Mouse (Mus musculus): ENCODE results near the gene Spa17. TPM values are rescaled to one million over a fixed set of nuclear protein-coding genes. Genes with fewer than 3 reads are reported as not detected.
A peak's percentile ranks its signal among the peaks of the same experiment; 100 is the strongest.

Gene Spa17
- 1.3 and 1.5 TPM in 2 replicates for polyA plus RNA-seq (2015; fragmentation: Nextera tagmentation; extraction: Ambion mirVana)

DNA sequence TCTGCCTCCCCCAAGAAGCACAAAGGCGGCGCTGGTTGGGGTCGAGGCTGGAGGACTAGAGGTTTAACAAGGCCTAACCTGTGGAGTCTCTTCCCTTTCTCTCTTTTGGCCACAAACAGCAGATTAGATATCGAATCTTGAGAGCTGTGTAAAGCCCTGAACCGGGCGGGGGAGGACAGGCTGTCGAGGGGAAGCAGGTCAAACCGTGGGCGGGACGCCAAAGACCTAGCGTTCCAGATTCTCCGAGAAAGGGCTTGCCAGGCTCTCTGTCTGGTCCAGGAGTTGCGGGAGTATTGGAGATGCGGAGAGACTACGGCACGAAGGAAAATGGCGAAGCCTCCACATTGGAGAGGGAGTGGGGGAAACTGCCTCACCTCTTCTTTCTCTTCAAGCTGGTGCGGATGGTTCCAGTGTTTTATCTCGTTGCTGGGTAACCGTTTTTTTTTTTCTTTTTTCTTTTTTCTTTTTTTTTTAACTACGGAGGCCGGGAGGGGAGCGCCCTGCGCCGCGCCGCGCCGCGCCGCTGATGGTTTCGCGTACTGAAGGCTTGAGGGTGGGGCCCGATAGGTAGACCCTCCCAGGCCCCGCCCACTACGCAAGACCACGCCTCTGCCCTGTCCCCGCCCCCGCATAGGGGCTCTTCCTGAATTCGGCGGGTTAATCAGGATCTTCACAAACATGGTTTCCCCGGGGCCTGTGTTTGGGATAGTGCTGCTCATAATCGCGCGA, at the start of gene Spa17:
Gene Spa17, minus strand, starts transcription at position 541 of the 729 bp plus-strand sequence.
- ATAC-seq (ENCODE audit: insufficient read depth): peak; percentile 92
- under 1% methylated on average over 45 of the region's 45 CpGs for WGBS (ENCODE audit: insufficient replicate concordance)
- no peaks in the 10 kb centered on the region for H3K36me3 ChIP-seq (replicated peaks)
- H3K9me3 ChIP-seq (replicated peaks): no peaks in the 10 kb centered on the region
- peak within 1 kb of the TSS; percentile 74 for H3K4me3 ChIP-seq (replicated peaks)
- peak within 1 kb of the TSS; percentile 65 for H3K9ac ChIP-seq
- H3K27ac ChIP-seq (replicated peaks): peak within 1 kb of the TSS; percentile 74
- no peaks in the 10 kb centered on the region for H3K27me3 ChIP-seq
- peak within 1 kb of the TSS; percentile 92 for H3K4me2 ChIP-seq
- H3K4me1 ChIP-seq (replicated peaks): peaks cover 23% of the 10 kb centered on the region

DNA sequence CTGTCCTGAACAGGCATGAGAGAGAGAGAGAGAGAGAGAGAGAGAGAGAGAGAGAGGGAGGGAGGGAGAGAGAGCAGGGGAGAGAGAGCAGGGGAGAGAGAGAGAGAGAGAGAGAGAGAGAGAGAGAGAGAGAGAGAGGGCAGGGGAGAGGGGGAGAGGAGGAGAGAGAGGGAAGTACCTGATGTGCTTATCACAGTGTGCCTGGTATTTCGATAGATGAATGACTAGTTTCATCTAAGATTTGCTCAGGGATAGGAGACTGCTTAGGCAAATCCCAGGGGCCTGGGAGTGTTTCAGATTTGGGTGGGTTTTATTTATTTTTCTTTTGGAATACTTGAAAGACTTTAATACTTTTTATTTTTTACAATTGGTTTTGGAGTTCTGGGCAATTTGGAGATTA, 49.7 kb upstream of the Spa17 start:
- Histone ChIP-seq H3K4me2 (no peak overlapping the region), H3K4me3 (replicated peaks) (no peak overlapping the region), H3K27me3 (no peaks in the 10 kb centered on the region), H3K27ac (replicated peaks) (no peak overlapping the region), H3K9ac (no peak overlapping the region), H3K36me3 (replicated peaks) (no peaks in the 10 kb centered on the region), H3K4me1 (replicated peaks) (no peaks in the 10 kb centered on the region), H3K9me3 (replicated peaks) (no peaks in the 10 kb centered on the region)
- no peak for ATAC-seq (ENCODE audit: insufficient read depth)
- 44% methylated on average over 1 of the region's 1 CpGs for WGBS (ENCODE audit: insufficient replicate concordance)

DNA sequence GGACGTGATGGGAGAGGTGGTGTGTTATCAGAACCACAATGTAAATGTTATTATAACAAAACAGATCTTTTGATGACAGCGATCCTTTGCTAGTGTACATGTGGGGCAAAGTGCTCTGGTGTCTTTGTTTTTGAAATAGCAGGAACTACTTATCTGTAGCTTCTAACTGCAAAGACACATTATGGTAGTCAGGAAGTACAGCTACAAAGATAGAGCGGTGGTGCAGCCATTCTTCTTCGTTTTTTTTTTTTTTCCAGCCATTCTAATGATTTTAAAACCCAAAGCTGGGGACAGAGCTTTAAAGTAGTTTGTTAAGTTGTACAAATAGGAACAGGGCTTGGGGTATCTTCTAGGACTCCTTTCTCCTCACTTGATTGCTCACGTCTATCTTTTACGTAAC, 45.9 kb upstream of the Spa17 start:
- Histone ChIP-seq H3K36me3 (replicated peaks) (peaks cover 1% of the 10 kb centered on the region; the same call in 1 of the 2 replicates), H3K9ac (no peak overlapping the region), H3K4me2 (no peak overlapping the region), H3K4me1 (replicated peaks) (peaks cover 13% of the 10 kb centered on the region), H3K9me3 (replicated peaks) (no peaks in the 10 kb centered on the region), H3K27ac (replicated peaks) (no peak overlapping the region), H3K27me3 (no peaks in the 10 kb centered on the region), H3K4me3 (replicated peaks) (no peak overlapping the region)
- 49% methylated on average over 6 of the region's 6 CpGs for WGBS (ENCODE audit: insufficient replicate concordance)
- ATAC-seq (ENCODE audit: insufficient read depth): no peak

DNA sequence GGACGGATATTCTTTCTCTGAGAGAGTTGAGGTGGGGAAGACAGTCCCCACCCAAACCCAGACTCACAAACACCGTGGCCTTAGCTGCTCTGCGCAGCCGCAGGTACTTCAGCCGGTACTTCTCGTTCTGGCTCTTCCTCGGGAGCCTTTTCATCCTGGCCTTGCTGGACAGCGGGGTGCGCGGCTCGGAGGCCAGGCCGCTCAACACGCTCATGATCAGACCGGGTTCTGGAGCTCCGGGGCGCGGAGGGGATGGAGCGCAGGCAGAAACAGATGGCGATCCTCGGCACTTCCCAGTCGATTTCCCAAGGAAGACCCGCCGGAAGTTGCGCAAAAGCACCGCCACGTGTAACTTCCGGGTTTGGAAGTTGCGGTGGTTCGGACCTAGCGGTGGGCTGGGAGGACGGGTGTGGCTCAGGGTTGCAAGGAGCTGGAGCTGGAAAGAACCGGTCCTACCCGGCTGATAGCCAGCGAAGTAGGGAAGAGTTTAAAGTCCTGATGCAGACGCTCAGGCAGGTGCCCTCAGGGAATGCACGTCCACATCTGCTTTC, 43.5 kb upstream of the Spa17 start, which contains the start of gene Tbrg1:
Gene Tbrg1, minus strand, starts transcription at position 382 of the 551 bp plus-strand sequence.
- peak within 1 kb of the TSS; percentile 78 for H3K9ac ChIP-seq
- peak within 1 kb of the TSS; percentile 77 for H3K4me2 ChIP-seq
- under 1% methylated on average over 36 of the region's 36 CpGs for WGBS (ENCODE audit: insufficient replicate concordance)
- peak within 1 kb of the TSS; percentile 88 for H3K4me3 ChIP-seq (replicated peaks)
- peak; percentile 89 for ATAC-seq (ENCODE audit: insufficient read depth)
- H3K27ac ChIP-seq (replicated peaks): peak within 1 kb of the TSS; percentile 86
- peaks cover 25% of the 10 kb centered on the region for H3K36me3 ChIP-seq (replicated peaks)
- no peaks in the 10 kb centered on the region for H3K9me3 ChIP-seq (replicated peaks)
- H3K4me1 ChIP-seq (replicated peaks): peaks cover 13% of the 10 kb centered on the region
- no peaks in the 10 kb centered on the region for H3K27me3 ChIP-seq

DNA sequence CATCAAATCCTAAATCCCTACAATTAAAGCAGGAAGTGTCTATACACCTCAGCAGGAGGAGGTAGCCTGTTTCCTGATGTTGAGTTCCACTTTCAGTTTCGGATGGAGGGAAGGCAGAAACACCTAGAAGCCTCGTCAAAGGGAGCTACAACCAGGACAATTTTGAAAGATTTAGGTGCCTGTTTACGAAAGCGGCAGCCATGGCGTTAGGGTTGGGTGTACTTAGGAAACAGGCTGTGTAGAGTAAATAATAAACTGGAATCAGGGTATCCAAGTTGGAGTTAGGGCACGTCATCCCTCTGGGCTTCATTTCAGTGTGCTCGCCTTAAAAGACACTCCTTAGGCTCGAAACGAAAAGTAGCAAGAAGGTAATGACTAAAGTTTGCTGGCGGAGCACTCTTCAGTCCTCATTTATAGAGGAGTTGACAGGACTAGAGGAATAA, 42.9 kb upstream of the Spa17 start:
- Histone ChIP-seq H3K4me3 (replicated peaks) (peak overlapping the region; percentile 88), H3K4me2 (peak overlapping the region; percentile 77), H3K27me3 (no peaks in the 10 kb centered on the region), H3K9me3 (replicated peaks) (no peaks in the 10 kb centered on the region), H3K27ac (replicated peaks) (peak overlapping the region; percentile 86), H3K9ac (peak overlapping the region; percentile 78), H3K36me3 (replicated peaks) (peaks cover 28% of the 10 kb centered on the region), H3K4me1 (replicated peaks) (peaks cover 13% of the 10 kb centered on the region)
- ATAC-seq (ENCODE audit: insufficient read depth): peak; percentile 26
- WGBS (ENCODE audit: insufficient replicate concordance): 1% methylated on average over 10 of the region's 10 CpGs

DNA sequence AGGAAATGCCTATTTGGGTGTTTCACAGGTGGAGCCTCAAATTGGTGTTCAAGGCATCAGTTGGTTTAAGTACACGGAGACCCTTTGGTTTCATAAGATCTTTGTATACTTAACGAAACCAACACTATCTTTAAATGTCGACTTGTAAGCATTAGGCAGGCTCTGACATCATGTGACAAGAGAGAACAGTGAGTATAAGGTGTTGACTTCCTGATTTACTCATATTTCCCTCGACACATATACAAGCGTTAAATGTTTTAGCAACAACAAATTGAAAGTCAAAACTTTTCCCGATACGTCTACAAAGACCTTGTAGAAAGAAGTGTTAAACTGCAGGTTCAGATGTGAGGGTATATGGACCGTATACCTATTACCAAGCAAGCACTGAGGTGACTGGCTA, 42.4 kb upstream of the Spa17 start:
- Histone ChIP-seq H3K4me1 (replicated peaks) (peaks cover 13% of the 10 kb centered on the region), H3K4me2 (peak overlapping the region; percentile 77), H3K4me3 (replicated peaks) (peak overlapping the region; percentile 88), H3K27ac (replicated peaks) (peak overlapping the region; percentile 86; the same call in 1 of the 2 replicates), H3K9me3 (replicated peaks) (no peaks in the 10 kb centered on the region), H3K36me3 (replicated peaks) (peaks cover 33% of the 10 kb centered on the region), H3K9ac (peak overlapping the region; percentile 78; the same call in 1 of the 2 replicates), H3K27me3 (no peaks in the 10 kb centered on the region)
- ATAC-seq (ENCODE audit: insufficient read depth): no peak
- WGBS (ENCODE audit: insufficient replicate concordance): 33% methylated on average over 8 of the region's 8 CpGs

DNA sequence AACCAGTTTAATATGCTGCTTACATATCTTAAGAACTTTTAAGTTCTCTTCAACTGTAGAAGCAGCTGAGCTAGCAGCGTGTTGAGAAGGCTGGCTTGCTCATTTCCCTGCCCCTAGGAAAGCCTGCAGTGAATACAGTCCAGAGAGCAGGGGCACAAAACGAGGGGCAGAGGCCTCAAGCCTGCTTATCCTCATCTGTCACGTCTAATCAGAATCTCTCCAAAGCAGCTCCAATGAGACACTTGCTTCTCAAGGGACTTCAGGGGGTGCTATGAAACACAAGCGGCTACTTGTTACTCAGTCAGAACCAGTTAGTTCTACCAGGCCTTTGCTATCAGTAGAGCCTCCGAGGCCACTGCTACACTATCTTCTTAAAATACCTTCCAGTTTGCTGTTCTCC, 40.3 kb upstream of the Spa17 start:
- peaks cover 54% of the 10 kb centered on the region for H3K36me3 ChIP-seq (replicated peaks)
- WGBS (ENCODE audit: insufficient replicate concordance): 74% methylated on average over 5 of the region's 5 CpGs

DNA sequence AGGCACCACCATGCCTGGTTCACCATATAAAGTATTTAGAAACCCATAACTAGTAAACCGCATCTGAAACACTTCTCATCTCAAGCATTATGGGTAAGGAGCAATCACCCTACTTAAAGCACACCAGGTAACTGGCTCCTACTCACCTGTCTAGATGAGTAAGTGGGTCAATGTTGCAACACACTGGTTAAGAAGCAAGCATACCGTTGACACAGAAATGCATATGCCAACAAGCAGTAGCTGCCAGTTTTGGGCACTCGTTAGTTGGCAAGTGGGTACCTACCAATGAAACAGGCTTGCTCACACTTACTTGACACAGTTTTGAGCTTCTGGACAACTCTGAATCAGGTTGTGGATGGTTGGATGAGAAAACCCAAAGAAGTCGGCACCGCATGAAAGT, 37.1 kb upstream of the Spa17 start:
- ATAC-seq (ENCODE audit: insufficient read depth): no peak
- 79% methylated on average over 5 of the region's 5 CpGs for WGBS (ENCODE audit: insufficient replicate concordance)
- H3K27me3 ChIP-seq: no peaks in the 10 kb centered on the region
- no peak overlapping the region for H3K9ac ChIP-seq
- no peak overlapping the region for H3K27ac ChIP-seq (replicated peaks)
- no peak overlapping the region for H3K4me2 ChIP-seq
- no peaks in the 10 kb centered on the region for H3K9me3 ChIP-seq (replicated peaks)
- peaks cover 68% of the 10 kb centered on the region for H3K36me3 ChIP-seq (replicated peaks)
- no peaks in the 10 kb centered on the region; the same call in 1 of the 2 replicates for H3K4me1 ChIP-seq (replicated peaks)
- no peak overlapping the region for H3K4me3 ChIP-seq (replicated peaks)

More for the DNA sequence above, 40.3 kb upstream of the Spa17 start:
- H3K9ac ChIP-seq: no peak overlapping the region
- peaks cover 13% of the 10 kb centered on the region for H3K4me1 ChIP-seq (replicated peaks)
- H3K4me3 ChIP-seq (replicated peaks): no peak overlapping the region
- no peaks in the 10 kb centered on the region for H3K27me3 ChIP-seq
- H3K4me2 ChIP-seq: no peak overlapping the region
- no peak for ATAC-seq (ENCODE audit: insufficient read depth)
- H3K27ac ChIP-seq (replicated peaks): no peak overlapping the region
- H3K9me3 ChIP-seq (replicated peaks): no peaks in the 10 kb centered on the region

DNA sequence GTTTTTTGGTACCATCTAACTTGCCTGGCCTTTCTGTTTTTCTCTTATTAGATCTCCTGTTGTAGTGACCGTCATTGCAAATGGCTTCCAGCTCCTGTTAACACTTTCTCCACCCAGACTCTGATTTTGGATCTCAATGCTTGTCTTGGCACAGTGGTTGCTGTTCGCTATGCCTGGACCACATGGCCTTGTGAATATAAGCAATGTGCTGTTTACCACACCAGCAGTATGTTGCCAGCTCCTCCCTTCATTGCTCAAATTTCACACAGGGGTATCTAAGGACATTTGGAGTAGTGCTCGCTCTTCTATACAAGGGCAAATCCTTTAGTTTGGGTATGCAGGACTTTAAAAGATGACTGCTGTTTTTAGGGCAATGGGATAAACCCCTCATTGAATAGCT, 32.7 kb upstream of the Spa17 start:
- no peak overlapping the region for H3K4me3 ChIP-seq (replicated peaks)
- H3K27ac ChIP-seq (replicated peaks): no peak overlapping the region
- H3K9ac ChIP-seq: no peak overlapping the region
- H3K27me3 ChIP-seq: no peaks in the 10 kb centered on the region
- H3K36me3 ChIP-seq (replicated peaks): peaks cover 38% of the 10 kb centered on the region
- H3K4me1 ChIP-seq (replicated peaks): no peaks in the 10 kb centered on the region
- H3K4me2 ChIP-seq: no peak overlapping the region
- no peak for ATAC-seq (ENCODE audit: insufficient read depth)
- WGBS (ENCODE audit: insufficient replicate concordance): 74% methylated on average over 3 of the region's 3 CpGs
- H3K9me3 ChIP-seq (replicated peaks): no peaks in the 10 kb centered on the region

DNA sequence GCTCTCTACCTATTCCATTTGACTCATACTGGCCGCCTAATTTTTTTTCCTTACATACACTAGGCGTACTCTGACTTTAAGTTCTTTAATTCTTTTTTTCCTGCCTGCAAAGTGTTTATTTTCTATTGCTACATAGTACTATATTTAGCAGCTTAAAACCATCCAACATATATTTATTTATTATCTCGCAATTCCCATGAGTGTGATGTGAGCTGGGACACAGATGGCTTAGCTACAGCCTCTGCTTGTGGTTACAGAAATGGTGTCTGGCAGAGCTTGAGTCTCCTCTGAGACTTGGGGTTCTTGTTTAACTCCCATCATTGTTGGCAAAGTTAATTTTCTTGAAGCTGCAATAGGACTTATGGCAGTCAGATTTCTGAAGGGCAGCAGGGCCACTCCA, 25.2 kb upstream of the Spa17 start:
- Histone ChIP-seq H3K4me3 (replicated peaks) (no peak overlapping the region), H3K4me2 (no peak overlapping the region), H3K4me1 (replicated peaks) (no peaks in the 10 kb centered on the region), H3K9ac (no peak overlapping the region), H3K36me3 (replicated peaks) (no peaks in the 10 kb centered on the region), H3K9me3 (replicated peaks) (no peaks in the 10 kb centered on the region), H3K27me3 (no peaks in the 10 kb centered on the region), H3K27ac (replicated peaks) (no peak overlapping the region)
- WGBS (ENCODE audit: insufficient replicate concordance): 62% methylated on average over 3 of the region's 3 CpGs
- no peak for ATAC-seq (ENCODE audit: insufficient read depth)

DNA sequence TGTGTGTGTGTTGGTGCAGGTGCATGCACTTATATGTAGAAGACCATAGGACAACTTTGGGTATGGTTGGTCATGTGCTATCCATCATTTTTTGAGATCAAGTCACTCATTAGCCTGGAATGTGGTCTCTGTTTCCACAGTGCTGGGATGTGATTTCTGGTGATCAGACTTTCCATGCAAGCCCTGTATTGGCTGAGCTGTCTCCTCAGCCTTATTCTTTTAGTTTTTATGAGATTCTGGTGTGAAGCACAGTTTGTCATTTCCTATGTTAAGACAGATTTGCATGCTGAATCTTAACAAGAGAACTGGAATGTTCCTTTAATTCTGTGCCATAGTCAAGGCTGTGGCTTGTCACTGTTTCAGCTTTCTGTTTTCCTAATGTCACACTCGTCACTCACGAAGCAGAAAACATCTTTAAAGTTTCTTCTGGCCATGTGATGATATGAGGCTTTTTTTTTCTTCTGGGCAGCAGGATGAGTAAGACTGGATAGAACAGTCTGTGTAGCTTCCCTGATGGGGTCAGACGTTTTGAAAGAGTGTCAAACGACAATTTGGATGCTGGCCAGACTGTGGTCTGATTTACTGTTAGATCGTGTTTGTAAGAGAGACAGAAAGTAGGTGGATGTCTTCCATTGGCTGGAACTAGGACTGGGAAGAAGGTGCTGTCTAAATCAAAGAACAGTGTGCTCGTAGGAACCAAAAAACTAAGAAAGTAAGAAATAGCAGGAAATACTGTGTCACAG, 23.4 kb upstream of the Spa17 start:
- no peak overlapping the region for H3K9ac ChIP-seq
- H3K27ac ChIP-seq (replicated peaks): no peak overlapping the region
- no peaks in the 10 kb centered on the region for H3K36me3 ChIP-seq (replicated peaks)
- H3K4me1 ChIP-seq (replicated peaks): no peaks in the 10 kb centered on the region
- no peaks in the 10 kb centered on the region for H3K27me3 ChIP-seq
- H3K4me3 ChIP-seq (replicated peaks): no peak overlapping the region
- 43% methylated on average over 6 of the region's 6 CpGs for WGBS (ENCODE audit: insufficient replicate concordance)
- no peak for ATAC-seq (ENCODE audit: insufficient read depth)
- H3K9me3 ChIP-seq (replicated peaks): no peaks in the 10 kb centered on the region
- H3K4me2 ChIP-seq: no peak overlapping the region
